In the genomic region with DNA sequence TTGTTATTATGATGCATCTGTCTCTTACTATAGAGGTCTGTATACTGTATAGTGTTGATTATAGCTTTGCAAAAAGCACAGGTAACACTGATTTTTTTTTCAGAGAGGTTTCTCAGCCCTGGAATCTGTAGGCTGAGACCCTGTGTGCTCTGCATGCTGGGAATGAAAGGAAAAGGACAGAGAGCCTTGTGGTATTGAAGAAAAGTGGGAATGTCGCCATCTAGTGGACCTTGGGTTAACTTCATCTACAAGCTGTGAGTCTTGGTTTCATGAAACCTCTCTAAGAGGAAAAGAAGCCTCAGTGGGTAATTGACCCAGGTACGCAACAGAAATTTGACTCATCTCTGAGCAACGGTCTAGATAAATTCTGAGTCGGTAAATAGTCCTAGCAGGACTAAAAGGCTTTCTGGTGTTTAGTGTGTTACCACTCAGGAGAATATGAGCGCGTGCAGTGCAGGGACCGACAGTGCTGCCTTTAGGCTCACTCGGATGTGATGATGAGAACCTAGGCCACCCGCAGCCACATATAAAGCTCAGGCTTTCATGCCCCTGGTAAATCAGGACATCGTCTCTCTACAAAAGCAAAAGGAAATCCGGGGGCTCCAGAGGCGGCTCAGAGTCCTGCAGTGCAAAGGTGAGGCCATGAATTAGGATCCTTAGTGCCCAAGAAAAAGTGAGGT, we compare ENCODE assay signal across 8 mouse cellular contexts.
A peak's percentile ranks its signal among the peaks of the same experiment; 100 is the strongest.
DNase-seq lines count a peak whose midpoint lies in the region; ATAC-seq and TF ChIP-seq lines count a peak whose summit lies in the region.
"Had no signal": no experiment of that assay in that cellular context is flagged by ENCODE, and none has a peak within 500 bp of the region (broad histone marks: within the 10 kb centered on the region; RNA-seq: fewer than 3 reads in every experiment).

No protein-coding gene starts in this region.

- no peak for ATAC-seq in liver, postnatal 0 days
- ATAC-seq in liver, embryonic 11.5 days (replicated peaks; ENCODE audit: low FRiP score): no peak
- peak; percentile 78 for ATAC-seq in forebrain, postnatal 0 days
- peak; percentile 47; the same call in 1 of the 2 replicates for ATAC-seq in neural tube, embryonic 13.5 days (ENCODE audit: low read depth)

- H3K4me1 ChIP-seq in liver, postnatal 0 days (ENCODE audit: insufficient read depth): no peaks in the 10 kb centered on the region
- H3K4me1 ChIP-seq in liver, embryonic 11.5 days (replicated peaks; ENCODE audit: control insufficient read depth, insufficient read depth, low read length): no peaks in the 10 kb centered on the region
- H3K4me1 ChIP-seq in forebrain, postnatal 0 days (ENCODE audit: insufficient read depth): no peaks in the 10 kb centered on the region
- no peaks in the 10 kb centered on the region for H3K4me1 ChIP-seq in neural tube, embryonic 13.5 days (replicated peaks)
- H3K4me1 ChIP-seq: embryonic facial prominence, embryonic 13.5 days had no signal

- 39% methylated on average over 12 of the region's 12 CpGs for WGBS in liver, postnatal 0 days (ENCODE audit: insufficient replicate concordance)
- 35% methylated on average over 12 of the region's 12 CpGs for WGBS in liver, embryonic 11.5 days
- WGBS in forebrain, postnatal 0 days: 52% methylated on average over 12 of the region's 12 CpGs
- 51% methylated on average over 12 of the region's 12 CpGs for WGBS in neural tube, embryonic 13.5 days

- DNase-seq in liver, postnatal 0 days: no peak
- DNase-seq in liver, embryonic 11.5 days (ENCODE audit: low spot score): no peak
- peak; percentile 28 to 44 for DNase-seq in cerebellum, adult 18-20 months
- DNase-seq in forebrain, postnatal 0 days: peak; percentile 83
- DNase-seq in layer of hippocampus, postnatal 10 days (ENCODE audit: low spot score in 2 of 2): peak; percentile 49 to 59
- no peak for DNase-seq in spleen, adult 18-20 months

- no peak overlapping the region for H3K4me3 ChIP-seq in liver, postnatal 0 days (ENCODE audit: low read depth, low read length)
- no peak overlapping the region for H3K4me3 ChIP-seq in liver, embryonic 11.5 days (ENCODE audit: low read depth, low read length)
- no peak overlapping the region for H3K4me3 ChIP-seq in forebrain, postnatal 0 days (ENCODE audit: low read depth, low read length)
- no peak overlapping the region for H3K4me3 ChIP-seq in neural tube, embryonic 13.5 days
- H3K4me3 ChIP-seq: embryonic facial prominence, embryonic 13.5 days had no signal

- H3K27me3 ChIP-seq in liver, postnatal 0 days (ENCODE audit: insufficient read depth, low read length): no peaks in the 10 kb centered on the region
- no peaks in the 10 kb centered on the region for H3K27me3 ChIP-seq in liver, embryonic 11.5 days (replicated peaks; ENCODE audit: control insufficient read depth, insufficient read depth, low read length)
- H3K27me3 ChIP-seq in forebrain, postnatal 0 days (ENCODE audit: insufficient read depth, low read length): no peaks in the 10 kb centered on the region
- no peaks in the 10 kb centered on the region for H3K27me3 ChIP-seq in neural tube, embryonic 13.5 days

- peak; percentile 56 for TF ChIP-seq CTCF in liver, postnatal 0 days (IDR thresholded peaks at IDR 0.05; ENCODE audit: low read depth)
- peak; percentile 80 for TF ChIP-seq CTCF in forebrain, postnatal 0 days (IDR thresholded peaks at IDR 0.05; ENCODE audit: low read depth)

- no peaks in the 10 kb centered on the region for H3K9me3 ChIP-seq in liver, postnatal 0 days (ENCODE audit: low read length)
- H3K9me3 ChIP-seq in liver, embryonic 11.5 days (ENCODE audit: control insufficient read depth, low read length): no peaks in the 10 kb centered on the region
- H3K9me3 ChIP-seq in forebrain, postnatal 0 days (ENCODE audit: low read length): no peaks in the 10 kb centered on the region
- no peaks in the 10 kb centered on the region for H3K9me3 ChIP-seq in neural tube, embryonic 13.5 days
- H3K9me3 ChIP-seq: embryonic facial prominence, embryonic 13.5 days had no signal

- no peak overlapping the region for H3K27ac ChIP-seq in liver, postnatal 0 days (ENCODE audit: low read depth)
- H3K27ac ChIP-seq in liver, embryonic 11.5 days (ENCODE audit: low read depth, low read length): no peak overlapping the region
- H3K27ac ChIP-seq in forebrain, postnatal 0 days (ENCODE audit: low read depth, low read length): no peak overlapping the region
- no peak overlapping the region for H3K27ac ChIP-seq in neural tube, embryonic 13.5 days (replicated peaks)
- H3K27ac ChIP-seq: embryonic facial prominence, embryonic 13.5 days had no signal

- TF ChIP-seq EP300 in liver, postnatal 0 days (IDR thresholded peaks at IDR 0.05; ENCODE audit: low read depth): no peak

- no peak overlapping the region for H3K9ac ChIP-seq in liver, postnatal 0 days (replicated peaks)
- no peak overlapping the region for H3K9ac ChIP-seq in liver, embryonic 11.5 days (ENCODE audit: low read depth, low read length)
- no peak overlapping the region for H3K9ac ChIP-seq in forebrain, postnatal 0 days
- H3K9ac ChIP-seq in neural tube, embryonic 13.5 days: no peak overlapping the region
- H3K9ac ChIP-seq: embryonic facial prominence, embryonic 13.5 days had no signal

- no peaks in the 10 kb centered on the region for H3K36me3 ChIP-seq in liver, postnatal 0 days (replicated peaks; ENCODE audit: insufficient read depth, low read length)
- H3K36me3 ChIP-seq in liver, embryonic 11.5 days (ENCODE audit: control insufficient read depth, insufficient read depth, low read length): no peaks in the 10 kb centered on the region
- no peaks in the 10 kb centered on the region for H3K36me3 ChIP-seq in forebrain, postnatal 0 days (ENCODE audit: insufficient read depth)
- no peaks in the 10 kb centered on the region for H3K36me3 ChIP-seq in neural tube, embryonic 13.5 days
- H3K36me3 ChIP-seq: embryonic facial prominence, embryonic 13.5 days had no signal

- H3K4me2 ChIP-seq in liver, postnatal 0 days (ENCODE audit: low read depth, low read length): no peak overlapping the region
- no peak overlapping the region for H3K4me2 ChIP-seq in liver, embryonic 11.5 days
- H3K4me2 ChIP-seq in forebrain, postnatal 0 days (ENCODE audit: low read depth): no peak overlapping the region
- H3K4me2 ChIP-seq in neural tube, embryonic 13.5 days: 0 out of 2 replicates have a peak overlapping the region, but pooled peaks have one; percentile 3
- H3K4me2 ChIP-seq: embryonic facial prominence, embryonic 13.5 days had no signal

Comparison
In these comparisons a context has a peak if more than half of its experiments do, and no peak if none do; other contexts are left out.
1. ATAC-seq: peak in forebrain, postnatal 0 days (single experiment) and neural tube, embryonic 13.5 days (single experiment); none in liver, postnatal 0 days (single experiment) and liver, embryonic 11.5 days (single experiment).
2. DNase-seq: peak in cerebellum, adult 18-20 months (2 of 2), forebrain, postnatal 0 days (single experiment) and layer of hippocampus, postnatal 10 days (2 of 2); none in liver, postnatal 0 days (single experiment), liver, embryonic 11.5 days (single experiment) and spleen, adult 18-20 months (0 of 2).